Mouse (Mus musculus) inflammation-experienced regulatory T-cells, adult 6 months (primary cell): ENCODE measurements at regions not wholly inside any gene's neighbourhood (a gene's known extent, or its start where the extent isn't known, plus 50 kb on each side); places are given as distances from the start of the nearest gene placed in this dataset.

ENCODE experiments used
- ATAC-seq: one replicate; pipeline ENCODE4 v1.8.0; 2017

- ATAC-seq: peak; percentile 52
Measured at GRCm38 (mm10) chrX:11387200-11387940, 59.7 kb downstream of the H2al1j start.

DNA sequence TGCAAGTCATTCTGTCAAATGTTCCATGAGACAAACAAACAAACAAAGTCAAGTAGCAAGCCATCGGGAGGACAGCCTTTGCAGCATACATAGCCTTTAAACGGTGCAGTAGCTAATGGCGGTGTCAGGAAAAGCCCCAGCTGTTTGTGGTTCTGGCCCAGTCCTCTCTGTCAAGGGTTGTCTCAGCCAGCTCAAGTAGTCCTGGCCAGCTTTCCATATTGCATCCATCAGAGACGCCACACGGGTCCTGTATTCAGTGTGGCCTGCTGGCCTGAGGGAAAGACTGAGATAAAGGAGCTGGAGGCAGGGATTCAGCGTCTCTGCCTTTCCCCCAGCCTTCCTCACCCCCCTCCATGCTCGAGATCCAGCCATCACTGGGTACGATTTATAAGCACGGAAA is 61.2 kb downstream of the H2al1j start:
- no peak for ATAC-seq

DNA sequence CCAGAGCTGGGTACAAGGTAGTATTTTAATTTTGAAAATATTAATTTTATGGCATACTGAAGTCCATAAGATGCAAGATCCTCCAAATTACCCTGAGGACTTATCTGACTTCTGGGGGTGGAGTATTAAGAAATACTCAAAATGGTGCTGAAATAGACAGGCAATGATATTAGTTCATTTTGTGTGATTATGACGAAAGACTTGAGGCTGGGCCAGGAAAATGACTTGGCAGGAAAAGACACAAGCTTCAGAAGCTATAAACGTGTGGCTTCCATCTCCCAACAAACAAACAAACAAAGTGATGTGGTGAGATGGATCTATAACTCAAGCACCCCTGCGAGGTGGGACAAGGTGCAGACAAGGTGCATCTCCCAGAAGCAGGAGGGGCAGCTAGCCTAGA is 72.8 kb downstream of the H2al1j start:
- ATAC-seq: no peak

GRCm38 (mm10) chrX:11404369-11404768 is 76.7 kb downstream of the H2al1j start:
- ATAC-seq: no peak

DNA sequence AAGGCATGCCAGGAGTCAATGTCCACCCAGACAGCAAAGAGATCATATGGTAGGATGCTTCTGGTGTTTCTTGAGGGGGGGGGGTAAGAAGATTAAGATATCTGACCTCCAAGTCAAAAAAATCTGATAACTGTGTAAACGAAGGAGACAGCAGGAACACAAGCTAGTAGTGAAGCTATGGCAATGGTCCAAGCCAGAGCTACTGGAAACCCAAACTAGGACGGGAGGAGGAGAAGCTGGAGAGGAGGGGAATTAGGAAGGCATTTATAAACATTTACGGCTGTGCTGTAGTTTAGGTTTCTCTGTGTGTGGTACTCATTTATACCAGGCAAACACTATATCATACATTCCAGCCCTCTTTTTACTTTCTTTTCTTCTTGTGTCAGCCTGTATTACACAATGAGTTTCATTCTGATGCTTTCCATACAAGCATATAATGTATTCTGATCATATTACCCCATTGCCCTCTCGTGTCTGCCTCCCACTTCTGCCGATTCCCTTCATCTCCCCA is 84.7 kb downstream of the H2al1j start:
- ATAC-seq: no peak

- no peak for ATAC-seq
Measured at GRCm38 (mm10) chrX:11415662-11416061, 88.0 kb downstream of the H2al1j start.

DNA sequence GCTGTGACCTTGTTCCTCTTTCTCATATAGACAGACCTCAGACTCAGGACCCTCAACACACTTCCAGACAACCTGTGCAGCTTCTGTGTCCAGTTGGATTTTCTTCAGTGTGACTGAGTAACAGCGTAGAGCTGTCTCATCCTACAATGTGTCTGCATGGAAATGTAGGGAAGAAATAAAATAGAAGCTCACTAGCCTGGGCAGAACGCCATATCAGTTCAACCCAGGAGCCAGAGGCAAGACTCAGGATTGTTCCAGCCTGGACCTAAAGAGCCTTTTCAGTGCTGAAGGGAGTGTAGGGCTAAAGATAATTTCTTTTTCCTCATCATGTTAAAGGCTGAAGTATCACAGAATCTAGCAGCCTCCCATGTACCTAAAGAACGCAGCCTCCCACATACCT is 88.9 kb downstream of the H2al1j start:
- no peak for ATAC-seq

DNA sequence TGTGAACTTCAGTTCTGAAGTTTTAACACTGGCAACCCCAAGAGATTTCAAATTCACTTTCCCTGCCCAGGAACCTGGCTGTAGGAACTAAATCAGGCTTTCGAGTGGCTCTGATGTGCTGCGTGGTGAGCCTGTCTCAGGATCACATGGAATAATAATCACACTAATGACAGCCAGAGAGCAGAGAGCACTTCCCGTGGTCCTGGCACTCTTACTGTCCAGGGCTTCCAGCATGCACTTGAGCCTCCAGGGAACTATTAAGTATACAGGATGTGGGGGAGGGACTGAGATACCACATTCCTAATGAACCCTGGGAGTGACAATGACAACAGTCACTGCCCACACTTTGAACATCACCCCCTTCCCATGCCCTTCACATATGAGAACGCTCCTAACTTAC is 90.2 kb downstream of the H2al1j start:
- ATAC-seq: no peak

- ATAC-seq: no peak
Measured at GRCm38 (mm10) chrX:11418261-11418660, 90.6 kb downstream of the H2al1j start.

- ATAC-seq: no peak
Measured at GRCm38 (mm10) chrX:11419162-11419631, 91.6 kb downstream of the H2al1j start.

DNA sequence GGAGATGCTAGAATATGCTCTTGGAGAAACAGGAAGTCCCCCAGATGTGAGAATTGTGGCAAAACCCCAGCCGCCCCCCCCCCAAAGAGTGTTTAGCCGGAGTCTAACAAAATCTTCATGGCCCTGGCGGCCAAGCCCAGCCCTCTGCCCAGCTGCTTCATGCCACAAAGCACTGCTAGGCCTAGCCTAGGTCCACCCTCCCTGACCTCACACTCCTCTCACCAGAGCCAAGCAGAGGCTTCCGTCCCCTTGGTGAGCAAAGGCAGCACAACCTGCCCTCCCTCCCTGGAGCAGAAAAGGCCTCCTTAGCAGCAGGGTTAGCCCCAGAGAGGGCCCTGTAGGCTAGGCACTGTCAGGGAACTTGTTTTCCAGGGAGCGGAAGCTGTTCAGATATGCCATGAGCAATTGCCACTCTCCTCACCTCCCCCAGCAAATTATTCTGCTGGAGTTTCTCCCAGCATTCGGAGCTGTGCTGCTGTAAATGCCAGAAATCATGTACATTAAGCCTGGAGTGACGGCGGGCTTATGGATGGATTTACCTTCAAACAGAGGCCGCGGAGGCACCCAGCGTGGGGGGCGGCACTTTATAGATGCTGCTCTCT is 104.9 kb downstream of the H2al1j start:
- no peak for ATAC-seq

GRCm38 (mm10) chrX:11435338-11435737 is 107.7 kb downstream of the H2al1j start:
- ATAC-seq: no peak

DNA sequence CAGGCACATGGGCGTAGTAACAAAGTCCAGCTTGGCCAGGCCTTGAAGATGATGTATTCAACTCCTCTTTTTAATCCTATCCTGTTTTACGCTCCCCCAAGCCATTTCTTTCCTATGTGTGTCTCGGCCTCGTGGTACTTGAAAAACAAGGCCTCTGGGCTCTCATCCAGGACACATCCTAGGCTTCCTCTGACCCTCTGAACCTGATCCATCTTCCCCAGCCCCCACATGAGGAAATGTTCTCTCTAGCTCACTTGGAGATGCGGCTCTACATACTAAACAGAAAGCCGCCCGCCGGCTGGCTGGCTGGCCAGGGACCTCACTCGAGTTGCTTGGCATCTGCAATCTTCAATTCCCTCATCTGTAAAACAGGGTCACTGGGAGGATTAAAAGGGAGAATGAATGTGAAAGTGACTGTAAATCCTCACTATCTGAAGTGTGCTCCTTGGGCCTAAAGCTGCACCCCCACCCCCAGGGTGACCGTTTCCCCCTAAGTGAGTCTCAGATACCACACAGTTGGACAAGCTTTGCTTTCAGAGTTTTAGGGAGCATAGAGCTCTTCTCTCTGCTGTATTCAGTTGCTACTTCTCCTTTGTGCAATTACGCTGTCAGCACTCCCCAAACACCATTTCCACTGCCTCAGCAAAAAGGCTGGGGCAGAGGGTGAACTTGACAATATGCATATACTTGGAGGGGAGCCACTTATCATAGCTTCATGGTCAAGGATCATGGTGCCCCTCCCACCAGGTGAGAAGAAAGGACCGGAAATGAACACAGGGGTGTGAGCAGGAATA is 109.7 kb downstream of the H2al1j start:
- ATAC-seq: no peak

DNA sequence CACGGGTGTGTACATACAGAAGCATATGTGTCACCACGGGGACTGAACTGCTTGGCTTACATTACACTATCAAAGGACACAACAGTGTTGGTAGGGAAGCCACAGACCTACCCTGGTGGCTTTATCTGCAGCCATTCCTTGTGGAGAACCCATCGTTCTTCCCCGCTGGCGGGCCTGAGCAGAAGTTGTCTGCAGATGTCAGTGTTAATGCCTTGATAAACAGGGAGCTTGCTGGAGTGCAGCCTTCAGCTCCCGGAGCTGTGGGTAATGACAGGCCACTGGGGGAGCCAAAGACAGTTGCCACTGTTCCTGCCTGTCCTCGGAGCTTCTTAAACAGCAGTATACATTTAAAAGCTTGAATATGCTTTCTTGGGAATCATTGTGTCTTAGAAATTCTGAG is 115.9 kb downstream of the H2al1j start:
- ATAC-seq: no peak

- no peak for ATAC-seq
Measured at GRCm38 (mm10) chrX:11444261-11444725, 116.7 kb downstream of the H2al1j start.

DNA sequence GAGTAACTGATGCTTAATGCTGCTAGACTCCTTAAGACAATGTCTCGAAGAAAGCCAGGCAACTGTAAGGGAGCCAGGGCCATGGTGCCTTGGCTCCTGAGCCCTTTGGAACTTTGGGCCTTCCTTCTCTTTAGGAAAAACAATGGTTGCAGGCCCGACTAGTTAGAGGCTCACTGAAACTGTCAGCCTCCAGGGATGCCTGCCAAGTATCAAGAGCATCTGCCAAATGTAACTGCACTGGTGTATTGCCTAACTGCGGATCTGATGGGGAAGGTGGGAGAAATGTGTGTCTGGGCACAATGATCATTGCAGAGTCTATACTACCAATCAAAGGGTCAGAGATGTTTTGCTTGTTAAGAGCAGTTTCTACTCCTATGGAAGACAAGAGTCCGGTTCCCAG is 121.1 kb downstream of the H2al1j start:
- ATAC-seq: no peak

- ATAC-seq: no peak
Measured at GRCm38 (mm10) chrX:11458521-11458920, 130.9 kb downstream of the H2al1j start.

- no peak for ATAC-seq
Measured at GRCm38 (mm10) chrX:11463955-11464511, 136.4 kb downstream of the H2al1j start.

- no peak for ATAC-seq
Measured at GRCm38 (mm10) chrX:11466191-11466590, 138.6 kb downstream of the H2al1j start.

DNA sequence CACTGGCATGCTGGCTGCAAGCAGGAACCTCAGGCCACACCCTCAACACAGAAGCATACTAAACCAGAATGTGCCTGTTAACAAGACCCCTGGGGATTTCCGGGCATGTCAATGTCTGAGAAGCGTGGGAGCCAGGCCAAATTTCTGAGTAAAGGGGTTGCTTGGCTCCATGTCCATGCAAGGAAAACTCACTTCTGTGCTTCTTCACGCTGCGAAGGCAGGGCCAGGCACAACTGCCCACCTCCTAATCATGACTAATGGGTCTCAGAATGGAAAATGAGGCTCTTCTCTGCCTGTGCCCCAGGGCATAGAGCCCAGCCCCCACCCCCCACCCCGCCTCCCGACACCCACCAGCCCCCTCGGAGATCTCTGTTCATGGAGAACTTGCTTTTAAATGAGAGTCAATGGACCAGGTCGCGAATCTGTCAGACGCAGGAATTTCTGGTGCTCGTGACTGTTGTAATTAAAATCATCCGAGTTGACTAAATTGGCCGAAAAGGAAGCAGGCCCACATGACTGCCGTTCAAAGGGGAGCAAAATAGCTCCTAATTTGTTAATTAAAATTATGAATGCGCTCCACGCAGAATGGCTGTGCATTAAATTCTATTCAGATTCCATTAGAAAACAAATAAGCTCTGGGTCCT is 152.2 kb downstream of the H2al1j start:
- no peak for ATAC-seq

DNA sequence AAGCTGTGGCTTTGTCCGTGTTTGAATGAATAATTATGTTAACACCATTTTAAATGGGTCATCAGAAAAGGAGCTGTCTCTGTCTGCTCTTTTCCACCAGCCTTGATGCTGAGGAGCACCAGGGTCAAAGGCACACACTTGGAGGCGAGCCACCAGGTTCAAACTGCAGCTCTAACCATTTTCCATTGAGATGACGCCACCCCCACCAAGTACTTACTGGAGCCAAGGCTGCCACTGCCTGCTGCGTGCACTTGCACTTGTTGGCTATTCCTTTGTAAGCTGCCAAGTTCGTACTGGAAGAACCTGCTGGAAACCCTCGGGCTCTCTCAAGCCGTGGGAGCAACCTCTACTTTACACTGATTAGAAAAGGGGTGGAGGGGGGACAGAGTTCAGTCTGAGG is 154.5 kb downstream of the H2al1j start:
- ATAC-seq: no peak

GRCm38 (mm10) chrX:11486588-11486987 is 159.0 kb downstream of the H2al1j start:
- no peak for ATAC-seq
